Mouse (Mus musculus) erythroblast, adult 5-6 weeks (primary cell): ENCODE data around the gene Fnbp1l. TPM values are rescaled to one million over a fixed set of nuclear protein-coding genes. Genes with fewer than 3 reads are reported as not detected.

ENCODE experiments used
- ATAC-seq: replicated peaks from 2 replicates; pipeline ENCODE4 v1.8.0; 2016; ENCODE audit warnings: moderate number of reproducible peaks, mild to moderate bottlenecking, moderate TSS enrichment, inconsistent platforms; ENCODE audit not compliant: poor library complexity, low FRiP score, severe bottlenecking
- total RNA-seq, 2 experiments: library from RNA; stranded (forward) in 1 of 2; stranded (reverse) in 1 of 2; fragments of 150-400 nt in 1 of 2; fragments of 200-764, 138-1000 nt in 1 of 2; gene quantifications; 2 replicates each; pipeline versions ENCODE4 v1.2.3 to v1.2.4; 2015 to 2017; ENCODE audit warnings: low replicate concordance in 2 of 2

Gene Fnbp1l
- 2.5 and 25.7 TPM in 2 replicates for total RNA-seq (2015; ENCODE audit: low replicate concordance)
- 3.2 and 8.0 TPM in 2 replicates for total RNA-seq (2017; ENCODE audit: low replicate concordance)

GRCm38 (mm10) chr3:122618991-122619930, at the start of gene Fnbp1l:
Gene Fnbp1l, minus strand, starts transcription at chr3:122619715.
- no peak for ATAC-seq

- no peak for ATAC-seq
These were observed 41.3 kb upstream of the Fnbp1l start for GRCm38 (mm10) chr3:122660795-122661194.

DNA sequence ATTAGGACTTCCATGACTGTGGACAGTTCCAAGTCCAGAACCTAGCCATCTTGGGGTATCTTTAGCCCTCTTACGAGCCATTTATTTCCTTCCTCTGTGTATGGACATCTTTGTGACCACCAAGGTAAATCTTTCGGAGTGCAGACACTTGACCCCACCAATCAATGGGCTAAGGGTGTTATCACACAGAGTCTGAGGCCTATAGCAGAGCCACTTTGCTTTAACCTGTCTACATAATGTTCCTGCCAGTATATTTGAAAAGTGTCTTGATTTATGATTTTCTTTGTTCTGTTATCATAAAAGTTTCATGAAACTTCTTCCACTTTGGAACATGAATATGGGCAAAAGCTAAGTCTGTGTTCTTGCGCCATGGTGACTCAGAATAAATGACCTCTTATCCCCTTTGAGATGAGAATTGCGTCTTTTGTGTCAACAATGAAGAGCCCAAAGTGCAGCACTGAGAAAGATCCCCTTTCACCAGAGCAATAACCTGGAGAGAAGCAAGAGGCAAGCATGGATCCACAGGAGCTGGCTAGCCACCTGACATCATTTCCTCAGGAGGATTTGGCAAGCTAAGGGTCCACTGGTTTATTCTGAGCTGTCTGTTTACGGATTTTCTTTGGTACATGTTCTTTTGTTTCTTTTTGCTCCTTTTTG, 39.9 kb upstream of the Fnbp1l start:
- ATAC-seq: no peak

DNA sequence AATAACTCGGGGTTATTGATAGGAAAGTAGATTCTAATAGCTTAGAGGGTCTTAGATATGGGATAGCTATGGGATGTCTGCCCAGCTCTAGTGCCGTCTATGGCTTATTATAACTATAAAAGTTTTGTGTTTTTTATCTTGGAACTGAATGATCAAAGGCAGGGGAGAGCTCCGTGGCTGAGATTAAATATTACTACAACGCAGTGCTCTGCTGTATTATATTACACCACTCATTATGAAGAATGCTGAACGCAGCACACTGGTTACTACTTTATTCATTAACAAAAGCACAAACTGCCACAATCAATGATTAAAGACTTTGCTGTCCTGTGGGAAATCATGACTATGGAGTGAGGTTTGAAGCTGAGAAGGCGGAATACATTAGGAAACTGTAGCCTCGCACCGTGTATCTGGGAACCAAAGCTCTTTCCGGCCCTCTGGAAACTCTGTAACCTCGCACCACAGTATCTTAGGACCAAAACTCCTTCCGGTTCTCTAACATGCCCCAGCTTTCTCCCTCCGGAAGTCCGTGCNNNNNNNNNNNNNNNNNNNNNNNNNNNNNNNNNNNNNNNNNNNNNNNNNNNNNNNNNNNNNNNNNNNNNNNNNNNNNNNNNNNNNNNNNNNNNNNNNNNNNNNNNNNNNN, 27.8 kb upstream of the Fnbp1l start:
- no peak for ATAC-seq

GRCm38 (mm10) chr3:122640286-122640685, 20.8 kb upstream of the Fnbp1l start:
- no peak for ATAC-seq

DNA sequence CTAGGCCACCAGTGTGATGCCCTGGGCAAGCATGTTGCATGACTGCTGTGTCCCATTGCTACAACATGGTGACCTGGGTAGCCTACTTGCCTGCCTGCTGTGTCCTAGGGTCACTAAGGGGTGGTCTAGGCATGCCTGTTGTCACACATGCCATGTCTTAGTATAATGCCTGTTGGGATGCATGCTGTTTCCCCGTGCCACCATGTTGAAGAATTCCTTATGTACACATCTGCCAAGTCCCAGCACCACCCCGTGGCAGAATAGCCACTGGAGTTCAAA, 19.6 kb upstream of the Fnbp1l start:
- peak; percentile 29; the same call in 1 of the 2 replicates for ATAC-seq

GRCm38 (mm10) chr3:122638329-122639196, 19.0 kb upstream of the Fnbp1l start:
- peak; percentile 92 for ATAC-seq

DNA sequence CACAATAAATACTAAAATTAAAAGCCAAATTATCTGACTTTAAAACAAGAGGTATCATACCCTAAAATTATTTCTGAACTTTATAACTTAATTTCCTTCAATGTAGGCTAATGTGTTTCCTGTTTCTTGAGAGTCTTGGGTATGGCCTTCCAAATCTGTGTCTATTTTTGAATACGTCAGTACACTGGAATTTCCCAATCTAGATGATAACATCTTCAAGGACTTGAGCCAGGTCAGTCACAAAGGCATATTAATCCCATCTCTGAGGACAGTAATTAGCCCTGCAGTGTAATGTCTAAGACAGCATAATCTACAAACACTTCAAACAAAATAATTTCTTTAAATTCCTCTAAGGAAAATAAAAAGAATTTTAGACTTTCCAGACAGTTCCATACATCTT, 17.8 kb upstream of the Fnbp1l start:
- ATAC-seq: no peak

DNA sequence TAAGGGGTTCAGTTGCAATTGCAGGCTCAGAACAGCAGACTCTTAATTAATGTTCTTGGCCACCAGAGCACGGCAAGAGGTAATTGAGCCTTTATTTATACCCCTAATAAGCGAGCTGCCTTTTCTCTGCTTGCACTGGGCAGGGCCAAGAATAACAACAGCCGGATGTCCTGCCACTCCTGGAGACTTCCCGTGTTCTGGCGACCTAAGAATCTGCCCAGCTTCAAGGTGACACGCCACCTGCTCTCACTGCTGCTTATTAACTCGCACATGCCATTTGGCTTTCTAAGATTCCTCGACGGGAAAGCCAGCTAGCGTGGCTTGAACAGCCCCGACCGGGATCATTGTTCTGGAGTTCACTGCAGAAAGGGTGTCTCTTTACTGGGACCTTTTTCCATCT, 15.7 kb upstream of the Fnbp1l start:
- no peak for ATAC-seq

DNA sequence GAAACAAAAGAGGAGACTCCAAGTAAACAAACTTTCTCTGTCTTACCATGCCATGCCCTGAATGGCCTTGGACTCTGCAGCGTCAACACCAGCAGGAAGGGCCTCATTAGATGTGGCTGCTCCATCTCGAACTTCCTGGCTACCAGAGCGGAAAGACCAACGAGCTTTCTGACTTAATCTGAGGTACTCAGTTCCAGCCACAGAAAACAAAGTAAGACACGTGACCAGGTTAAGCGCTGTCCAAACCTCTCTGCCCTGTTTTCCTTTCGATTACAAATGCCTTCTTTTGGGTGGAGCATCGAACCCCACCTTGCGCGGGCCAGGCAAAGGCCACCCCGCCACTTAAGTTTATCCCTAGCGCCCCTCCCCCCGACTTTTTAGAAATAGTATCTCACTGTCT, 10.1 kb upstream of the Fnbp1l start:
- ATAC-seq: no peak

DNA sequence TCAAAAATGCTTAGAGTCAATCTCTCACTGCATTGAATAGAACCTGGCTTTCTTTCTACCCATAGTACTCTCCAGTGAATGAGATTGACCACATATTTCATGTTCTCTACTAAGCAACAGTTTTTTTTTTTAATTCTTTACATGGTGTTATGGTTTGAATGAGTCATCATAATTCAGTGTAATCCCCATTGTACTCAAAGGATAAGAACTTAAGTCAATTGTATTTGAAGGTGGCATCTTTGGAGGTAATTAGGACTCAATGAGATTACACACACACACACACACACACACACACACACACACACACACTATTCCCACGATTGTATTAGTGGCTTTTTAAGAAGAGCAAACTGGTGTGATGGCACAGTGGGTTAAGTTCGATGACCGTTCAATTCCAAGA, 9.4 kb upstream of the Fnbp1l start:
- no peak for ATAC-seq

- no peak for ATAC-seq
These were observed 9.0 kb upstream of the Fnbp1l start for GRCm38 (mm10) chr3:122628546-122628945.

- no peak for ATAC-seq
These were observed 8.3 kb upstream of the Fnbp1l start for GRCm38 (mm10) chr3:122627846-122628245.

DNA sequence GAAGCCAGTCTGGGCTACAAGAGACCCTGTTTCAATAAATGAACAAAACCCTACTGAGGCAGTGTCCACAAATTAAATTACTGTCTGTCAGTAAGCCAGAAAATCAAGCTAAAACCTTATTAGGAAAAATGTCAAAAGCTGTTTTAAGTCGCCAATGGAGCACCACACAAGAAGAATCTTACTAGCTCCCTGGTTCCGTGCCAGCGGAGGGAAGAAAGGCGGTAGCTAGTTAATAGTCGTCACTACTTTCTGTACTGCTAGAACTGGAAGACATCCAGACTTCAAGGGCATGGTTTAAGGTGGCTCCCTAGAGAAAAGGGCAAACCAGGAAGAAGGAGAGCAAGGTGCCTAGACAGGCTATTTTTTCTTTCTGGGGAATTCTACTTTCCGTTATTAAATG, 5.1 kb upstream of the Fnbp1l start:
- ATAC-seq: no peak

GRCm38 (mm10) chr3:122620285-122620931, 893 bp upstream of the Fnbp1l start:
- no peak for ATAC-seq

- ATAC-seq: no peak
These were observed 393 bp upstream of the Fnbp1l start for GRCm38 (mm10) chr3:122619931-122620284.

GRCm38 (mm10) chr3:122618402-122618801, 1.1 kb downstream of the Fnbp1l start:
- no peak for ATAC-seq

GRCm38 (mm10) chr3:122617613-122618340, 1.7 kb downstream of the Fnbp1l start:
- ATAC-seq: no peak

DNA sequence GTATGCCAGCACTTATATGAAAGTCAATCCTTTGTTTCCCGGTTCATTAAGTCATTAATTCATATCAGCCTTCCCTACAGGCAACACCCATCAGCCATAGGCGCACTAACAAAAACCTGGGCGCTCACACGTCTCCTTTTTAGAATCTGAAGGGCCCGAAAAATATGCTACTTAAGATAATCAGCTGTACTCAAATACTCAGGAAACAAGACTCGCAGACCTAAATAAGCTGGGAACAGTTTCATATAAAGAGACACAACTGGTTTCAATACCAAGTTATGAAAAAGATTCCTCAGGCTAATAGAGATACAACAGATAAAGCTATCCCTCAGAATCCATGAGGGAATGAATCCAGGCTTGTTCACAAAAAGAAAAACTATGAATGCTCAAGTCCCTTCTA, 7.0 kb downstream of the Fnbp1l start:
- no peak for ATAC-seq
